Mouse (Mus musculus): ENCODE results near the gene Tmem95.

GRCm38 (mm10) chr11:69884663-69885062, 6.8 kb upstream of the Tmem95 start:
- TF ChIP-seq POLR2A (IDR thresholded peaks at IDR 0.05; ENCODE audit: insufficient read depth, low read length) = no peak
- TF ChIP-seq EP300 (IDR thresholded peaks at IDR 0.05; ENCODE audit: insufficient read depth, low read depth, low read length) = no peak
- TF ChIP-seq CTCF (IDR thresholded peaks at IDR 0.05; ENCODE audit: low read depth, low read length) = no peak

Data from ES-Bruce4 (cell line).